Mouse (Mus musculus) left cerebral cortex, adult 8-10 months (tissue): Measurements from ENCODE around the gene Ttpal. TPM values are rescaled to one million over a fixed set of nuclear protein-coding genes. Genes with fewer than 3 reads are reported as not detected.

Source experiments
- DNase-seq, 2 experiments: peaks; one replicate each; pipeline ENCODE4 v3.0.0; 2022; ENCODE audit warnings: low spot score in 2 of 2
- total RNA-seq, 4 experiments: library from RNA; stranded (reverse); gene quantifications; 2 replicates each; pipeline ENCODE4 v1.2.4; 2022

The Ttpal gene
- total RNA-seq, 4 experiments from 2014 or later, result 53.4 to 61.2 (median 59.0) TPM

GRCm38 (mm10) chr2:163592084-163592483, 10.0 kb upstream of the Ttpal start:
- no peak for DNase-seq

DNA sequence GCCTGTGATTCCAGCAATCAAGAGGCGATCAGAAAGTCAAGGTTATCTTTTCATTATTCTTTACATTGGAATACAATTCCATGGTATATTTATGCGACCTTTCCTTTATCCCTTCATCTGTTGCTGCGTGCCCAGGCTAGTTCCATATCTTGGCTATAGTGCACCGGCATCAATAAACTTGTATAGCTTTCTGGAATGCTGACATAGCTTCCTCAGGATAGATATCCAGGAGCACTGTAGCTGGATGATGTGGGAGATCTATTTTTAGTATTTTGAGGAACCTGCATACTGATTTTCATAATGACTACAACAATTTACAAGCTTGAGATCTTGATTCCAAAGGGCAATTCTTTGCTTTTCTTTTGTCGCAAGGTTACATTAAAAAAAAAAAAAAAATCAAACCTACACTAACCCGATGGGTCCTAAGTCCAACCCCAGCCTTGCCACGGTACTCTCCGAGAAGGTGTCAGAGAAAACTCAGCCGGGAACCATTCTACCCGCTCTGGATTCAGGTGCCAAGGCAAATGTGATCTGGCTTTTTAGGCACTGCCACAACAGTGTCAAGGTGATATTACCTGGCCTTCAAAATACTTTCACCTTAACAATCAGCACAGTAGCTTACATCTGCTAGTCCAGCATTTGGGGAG, 8.4 kb upstream of the Ttpal start:
- no peak for DNase-seq

DNA sequence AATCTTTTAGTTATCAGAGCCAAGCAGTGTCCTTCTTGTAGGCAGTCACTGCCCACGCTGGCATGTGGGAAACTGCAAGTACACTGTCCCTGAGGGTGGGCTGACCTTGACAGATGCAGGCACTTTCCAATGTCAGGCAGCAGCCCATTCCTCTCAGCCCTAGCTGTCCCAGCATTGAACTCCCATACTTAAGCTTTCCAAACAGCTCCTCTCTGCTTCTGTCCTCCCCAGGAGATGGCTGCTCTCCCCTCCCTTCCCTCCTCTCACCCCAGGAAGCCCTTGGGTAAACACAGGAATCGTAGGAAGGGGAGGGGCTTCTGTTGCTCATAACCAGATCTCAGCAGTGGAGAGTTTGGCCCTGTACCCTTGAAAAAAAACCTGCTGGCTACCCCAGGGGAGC, 7.0 kb upstream of the Ttpal start:
- DNase-seq, result no peak

GRCm38 (mm10) chr2:163596057-163596872, 5.8 kb upstream of the Ttpal start:
- DNase-seq, result no peak

DNA sequence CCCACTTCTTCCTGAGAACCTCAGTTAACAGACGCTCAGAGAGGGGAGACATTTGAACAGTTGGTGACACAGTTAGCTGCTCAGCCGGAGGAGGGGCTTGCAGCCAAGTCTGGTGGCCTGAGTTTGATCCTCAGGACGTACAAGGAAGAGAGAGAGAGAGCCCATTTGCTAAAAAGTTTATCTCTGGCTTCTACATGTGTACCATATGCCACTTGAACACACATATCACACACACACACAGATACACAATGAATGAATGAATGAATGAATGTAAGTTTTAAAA, 5.3 kb upstream of the Ttpal start:
- DNase-seq, result no peak

DNA sequence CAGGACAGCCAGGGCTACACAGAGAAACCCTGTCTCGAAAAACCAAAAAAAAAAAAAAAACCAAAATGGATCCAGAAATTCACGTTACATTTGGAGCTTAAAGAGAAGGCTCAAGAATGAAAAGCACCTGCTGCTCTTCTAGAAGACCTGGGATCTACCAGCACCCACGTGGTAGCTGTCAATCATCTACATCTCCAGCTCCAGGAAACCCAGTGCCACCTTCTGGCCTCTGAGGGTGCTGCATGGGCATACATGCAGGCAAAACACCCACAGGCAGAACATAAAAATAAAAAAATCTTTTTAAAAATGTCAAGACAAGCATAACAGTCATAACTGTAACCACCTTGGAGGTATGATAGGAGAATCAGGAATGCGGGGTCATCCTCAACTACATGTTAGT, 4.5 kb upstream of the Ttpal start:
- no peak for DNase-seq

GRCm38 (mm10) chr2:163599226-163599625, 2.9 kb upstream of the Ttpal start:
- DNase-seq, result no peak

GRCm38 (mm10) chr2:163601066-163601465, 1.0 kb upstream of the Ttpal start:
- DNase-seq, result no peak

DNA sequence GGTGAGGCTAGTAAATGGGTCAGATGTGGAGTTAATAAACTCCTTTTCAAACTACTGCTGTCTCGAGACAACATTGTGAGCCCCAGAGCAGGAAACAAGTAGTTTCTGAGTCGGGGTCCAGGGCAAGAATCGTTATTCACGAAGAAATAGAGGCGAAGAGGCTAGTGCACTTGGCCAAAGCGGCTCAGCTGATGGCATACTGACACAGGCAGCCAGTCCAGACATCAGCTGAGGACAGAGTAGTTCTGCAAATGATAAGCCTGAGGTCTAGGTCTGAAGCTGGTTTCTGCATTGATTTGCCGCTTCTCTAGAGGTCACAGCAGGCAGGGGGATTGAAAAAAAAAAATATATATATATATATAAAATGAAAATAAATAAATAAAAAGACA, 408 bp upstream of the Ttpal start:
- no peak for DNase-seq

GRCm38 (mm10) chr2:163606161-163606560, 4.0 kb downstream of the Ttpal start:
- DNase-seq, result no peak

GRCm38 (mm10) chr2:163608008-163608407, 5.9 kb downstream of the Ttpal start:
- DNase-seq, result no peak

GRCm38 (mm10) chr2:163609281-163609975, 7.3 kb downstream of the Ttpal start:
- no peak for DNase-seq

- no peak for DNase-seq
Observed at GRCm38 (mm10) chr2:163611176-163611575, 9.1 kb downstream of the Ttpal start.

- DNase-seq, result no peak
Observed at GRCm38 (mm10) chr2:163613206-163613605, 11.1 kb downstream of the Ttpal start.

DNA sequence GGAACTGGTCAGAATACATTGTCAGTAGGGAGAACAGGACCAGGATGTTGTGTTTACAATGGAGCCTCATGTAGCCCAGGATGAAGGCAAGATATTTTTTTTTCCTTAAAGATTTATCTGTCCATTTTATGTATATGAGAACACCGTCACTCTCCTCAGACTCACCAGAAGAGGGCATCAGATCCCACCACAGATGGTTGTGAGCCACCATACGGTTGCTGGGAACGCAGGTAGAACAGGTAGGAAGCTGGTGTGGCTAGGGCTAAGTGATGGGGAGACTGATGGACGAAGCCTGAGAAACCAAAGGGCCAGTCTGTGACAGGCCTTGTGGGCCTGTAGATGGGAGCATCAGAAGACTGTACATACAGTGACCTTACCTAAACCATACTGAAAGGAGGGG, 11.9 kb downstream of the Ttpal start:
- no peak for DNase-seq

- no peak for DNase-seq
Observed at GRCm38 (mm10) chr2:163615401-163615800, 13.3 kb downstream of the Ttpal start.

GRCm38 (mm10) chr2:163615906-163616651, 14.0 kb downstream of the Ttpal start:
- DNase-seq, result no peak

- no peak for DNase-seq
Observed at GRCm38 (mm10) chr2:163616652-163617227, 14.6 kb downstream of the Ttpal start.

- no peak for DNase-seq
Observed at GRCm38 (mm10) chr2:163617232-163617863, 15.2 kb downstream of the Ttpal start.

DNA sequence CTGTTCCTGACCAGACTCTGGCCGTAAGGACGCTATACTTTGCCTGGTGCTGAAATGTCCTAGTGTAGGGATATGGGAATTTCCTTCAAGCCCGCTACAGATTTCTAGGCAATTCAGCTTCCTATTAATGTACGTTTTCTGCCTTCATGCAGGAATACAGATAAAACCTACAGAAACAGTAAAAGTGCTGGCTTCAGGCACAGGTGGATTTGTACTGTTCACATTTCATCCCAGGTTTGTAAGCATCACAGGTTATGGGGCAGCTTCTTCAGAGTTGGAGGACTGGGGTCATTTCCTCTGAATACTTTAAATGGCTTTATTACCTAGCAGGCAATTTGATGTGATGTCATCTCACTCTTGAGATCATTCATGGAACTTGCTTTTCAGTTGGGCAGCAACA, 15.8 kb downstream of the Ttpal start:
- DNase-seq, result no peak

DNA sequence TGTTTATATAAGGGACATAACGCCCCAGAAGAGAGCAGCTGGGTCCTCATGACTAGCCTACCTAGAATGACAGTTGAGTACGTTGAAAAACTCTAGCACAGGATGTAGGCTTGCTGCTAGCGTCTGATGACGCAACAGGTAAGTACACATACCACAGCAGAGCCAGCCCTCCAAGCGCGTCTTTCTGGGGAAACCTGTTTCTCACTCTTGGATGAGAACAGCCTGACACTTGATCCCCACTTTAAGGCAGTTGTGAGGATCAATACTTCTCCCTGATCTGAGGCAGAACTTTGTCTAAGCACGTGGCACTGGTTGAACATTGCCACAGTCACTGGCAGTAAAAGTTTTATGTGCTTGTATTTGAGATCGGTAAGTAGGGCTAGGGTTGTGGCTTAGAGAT, 18.3 kb downstream of the Ttpal start:
- DNase-seq, result no peak
